Mouse (Mus musculus): ENCODE measurements around the gene Lrrc61.

Gene Lrrc61

DNA sequence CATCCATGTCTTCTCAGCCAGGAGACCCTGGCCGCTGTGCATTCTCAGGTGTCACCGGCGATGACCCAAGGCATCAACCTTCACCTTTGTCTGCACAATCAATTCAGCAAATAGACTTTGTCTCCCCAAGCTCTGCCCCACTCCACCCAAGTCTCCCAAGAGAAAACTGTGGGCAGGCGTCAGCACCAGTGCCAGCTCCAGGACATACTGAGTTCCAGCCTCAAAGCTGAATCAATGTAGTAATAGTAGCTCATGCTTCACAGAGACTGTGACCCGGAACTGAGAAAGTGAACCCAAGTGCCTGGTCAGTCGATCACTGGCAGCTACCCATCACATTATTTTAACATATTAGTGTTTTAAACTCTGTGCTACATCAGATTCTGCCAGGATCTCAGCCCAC is 6.3 kb upstream of the Lrrc61 start:
- DNase-seq: no peak

DNA sequence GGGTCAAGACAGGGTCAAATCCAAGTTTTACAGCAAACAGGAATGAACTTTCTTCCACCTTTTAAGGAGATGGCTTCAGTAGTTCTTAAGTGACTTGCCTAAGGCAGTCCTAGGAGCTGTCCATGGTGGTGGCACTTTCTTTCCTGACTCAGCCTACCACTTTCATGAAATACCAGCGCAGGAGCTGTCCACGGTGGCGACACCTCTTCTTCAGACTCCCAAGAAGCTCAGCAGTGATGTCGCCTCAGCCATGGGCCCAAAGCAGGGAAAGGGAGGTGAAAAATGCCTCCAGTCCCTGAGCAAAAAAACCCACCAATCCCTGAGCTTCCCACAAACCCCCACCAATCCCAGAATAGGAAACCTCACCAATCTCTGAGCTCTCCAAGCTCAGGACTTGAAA is 1.7 kb upstream of the Lrrc61 start:
- DNase-seq: no peak

DNA sequence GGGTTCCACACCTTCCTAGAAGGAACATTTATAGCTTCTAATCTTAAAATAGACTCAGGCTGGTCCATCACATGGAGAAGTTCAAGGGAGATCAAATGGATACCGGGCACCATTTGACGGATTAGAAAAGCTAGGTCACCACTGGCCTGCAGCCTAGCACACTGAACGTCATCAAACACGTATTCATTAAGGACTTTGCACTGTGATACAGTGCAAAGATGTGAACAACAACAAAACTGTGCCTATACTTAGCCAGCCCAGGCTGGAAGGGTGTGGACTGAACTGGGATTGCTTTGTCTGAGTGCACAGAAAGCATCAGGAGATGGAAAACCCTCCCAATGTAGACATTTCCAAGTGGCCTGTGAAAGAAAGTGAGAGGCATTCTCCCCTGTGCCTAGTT is 777 bp upstream of the Lrrc61 start:
- DNase-seq: no peak

DNA sequence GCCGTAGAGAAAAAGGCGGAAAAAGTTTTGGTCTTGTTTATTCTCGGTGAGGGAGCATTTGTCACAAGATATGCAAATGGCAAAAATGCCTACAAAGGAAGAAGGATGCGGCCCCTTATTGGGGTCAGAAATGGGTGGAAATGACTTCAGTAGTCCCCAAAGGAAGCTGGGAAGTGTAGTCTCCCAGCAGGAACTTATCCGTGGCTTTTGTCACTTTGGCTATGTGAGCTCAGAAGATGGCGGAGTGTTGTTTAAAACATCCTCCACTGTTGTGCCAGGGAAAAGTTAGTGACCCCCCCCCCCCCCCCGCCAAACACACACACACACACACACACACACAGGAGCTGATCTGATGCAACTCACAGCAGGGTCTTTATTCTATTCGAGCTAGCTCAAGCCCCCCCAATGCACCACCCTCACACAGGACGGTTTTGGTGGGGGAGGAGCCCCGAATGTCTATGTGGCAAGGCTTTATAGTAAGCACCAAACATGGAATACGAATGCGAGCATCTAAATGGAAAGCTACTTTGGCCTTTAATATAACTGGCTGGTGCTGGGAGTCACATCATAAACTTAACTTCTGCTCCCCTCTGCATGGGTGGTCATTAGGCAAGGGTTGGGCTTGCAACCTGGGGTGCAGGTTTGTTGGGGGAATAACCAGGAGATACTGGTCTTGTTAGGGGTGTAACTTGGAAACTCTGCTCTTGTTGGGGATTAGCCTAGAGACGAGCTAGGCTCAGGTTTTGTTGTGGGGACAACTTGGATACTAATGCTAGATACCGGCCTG is 701 bp downstream of the Lrrc61 start:
- DNase-seq: peak; percentile 68 to 83

DNA sequence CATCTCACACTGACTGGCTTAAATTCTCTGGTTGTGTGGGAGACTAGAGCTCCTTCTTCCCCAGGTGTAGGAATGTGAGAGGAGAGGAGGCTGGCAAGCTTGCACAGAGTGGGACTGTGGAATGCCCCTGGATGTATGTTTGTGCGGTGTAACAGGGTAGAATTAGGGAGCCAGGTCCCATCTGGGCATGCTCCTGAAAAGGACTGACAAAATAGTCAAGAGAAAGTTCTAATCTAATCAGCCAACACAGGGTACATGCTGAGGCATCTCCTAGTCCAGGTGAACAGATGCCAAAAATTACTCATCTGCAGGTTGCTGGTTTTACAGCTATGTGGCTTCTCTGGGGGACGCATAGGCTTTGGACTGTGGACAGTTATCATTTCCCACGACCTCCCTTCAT is 1.4 kb downstream of the Lrrc61 start:
- no peak for DNase-seq

DNA sequence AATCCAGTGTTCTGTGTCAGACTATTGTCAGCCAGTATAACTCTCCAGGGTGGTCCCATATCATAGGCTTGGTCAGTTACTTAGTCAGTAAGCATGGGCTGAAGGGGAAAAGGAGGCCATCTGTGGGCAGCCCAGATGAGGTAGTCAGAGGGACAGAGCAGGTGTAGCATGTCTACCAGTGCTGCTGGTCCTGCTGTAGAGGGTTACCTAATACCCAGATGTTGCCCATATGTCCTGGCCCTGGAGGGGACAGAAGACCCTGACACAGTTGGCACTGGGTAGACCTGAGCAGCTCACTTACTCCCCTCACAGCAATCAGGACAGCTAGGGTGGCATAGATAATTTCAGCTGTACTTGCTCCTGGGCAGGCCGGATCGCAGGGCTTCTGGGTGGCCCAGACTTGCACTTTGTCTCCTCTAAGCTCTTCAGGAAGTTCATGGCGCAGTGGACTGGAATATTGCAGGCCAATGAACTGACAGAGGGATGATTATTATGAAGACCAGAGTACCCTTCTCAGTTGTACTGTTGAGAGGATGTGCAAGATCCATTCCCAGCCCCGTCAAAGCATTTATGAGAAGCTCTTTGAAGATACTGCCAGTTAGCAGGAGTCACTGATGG is 11.2 kb downstream of the Lrrc61 start:
- peak in 1 of 2 experiments; percentile 6 for DNase-seq

DNA sequence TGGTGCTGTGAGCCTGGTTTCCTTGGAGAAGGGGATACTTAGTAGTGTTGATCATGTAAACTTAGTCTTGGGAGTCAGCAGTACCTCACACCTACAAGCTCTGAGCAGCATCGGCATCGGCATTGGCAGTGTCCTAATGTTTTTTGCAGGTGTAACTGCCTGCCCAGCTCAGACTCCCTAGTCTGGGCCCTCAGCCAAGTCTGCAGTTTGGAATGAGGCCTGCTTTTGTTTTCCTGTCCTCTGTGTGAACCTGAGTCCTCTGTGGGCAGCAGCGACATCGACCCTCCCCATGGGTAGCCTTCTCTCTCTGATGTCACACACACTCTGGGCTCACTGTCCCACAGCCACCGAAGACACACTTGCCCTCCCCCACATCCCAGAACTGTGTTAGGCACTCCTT is 11.7 kb downstream of the Lrrc61 start:
- peak; percentile 57 to 62 for DNase-seq

DNA sequence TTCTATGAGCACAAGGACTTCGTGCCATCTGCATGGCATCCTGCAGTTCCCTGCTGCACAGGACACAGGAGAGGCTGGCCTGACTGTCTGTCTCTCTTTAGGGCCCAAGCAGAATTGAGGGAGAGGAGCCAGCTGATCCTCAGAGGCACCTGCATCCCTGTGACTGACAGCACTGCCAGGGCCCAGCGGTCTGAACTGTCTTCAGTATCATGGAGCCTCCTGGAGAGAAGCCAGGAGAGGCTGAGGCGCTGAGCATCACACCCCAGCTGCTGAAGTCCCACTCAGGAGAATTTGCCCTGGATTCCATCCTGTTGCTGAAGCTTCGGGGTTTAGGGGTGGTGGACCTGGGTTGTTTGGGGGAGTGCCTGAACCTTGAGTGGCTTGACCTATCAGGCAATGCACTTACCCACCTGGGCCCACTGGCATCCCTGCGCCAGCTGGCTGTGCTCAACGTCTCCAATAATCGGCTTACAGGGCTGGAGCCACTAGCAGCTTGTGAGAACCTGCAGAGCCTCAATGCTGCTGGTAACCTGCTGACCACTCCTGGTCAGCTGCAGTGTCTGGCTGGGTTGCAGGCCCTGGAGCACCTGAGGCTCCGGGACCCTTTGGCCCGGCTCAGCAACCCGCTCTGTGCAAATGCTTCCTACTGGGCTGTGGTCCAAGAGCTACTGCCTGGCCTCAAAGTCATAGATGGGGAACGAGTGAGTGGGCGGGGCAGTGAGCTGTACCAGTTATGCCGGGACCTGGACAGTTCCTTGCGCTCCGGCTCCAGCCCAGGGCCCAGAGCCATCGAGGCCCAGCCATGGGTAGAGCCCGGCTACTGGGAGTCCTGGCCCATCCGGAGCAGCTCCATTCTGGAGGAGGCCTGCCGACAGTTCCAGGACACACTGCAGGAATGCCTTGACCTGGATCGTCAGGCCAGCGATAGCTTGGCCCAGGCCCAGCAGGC is 13.7 kb downstream of the Lrrc61 start:
- DNase-seq: peak; percentile 53 to 62

DNA sequence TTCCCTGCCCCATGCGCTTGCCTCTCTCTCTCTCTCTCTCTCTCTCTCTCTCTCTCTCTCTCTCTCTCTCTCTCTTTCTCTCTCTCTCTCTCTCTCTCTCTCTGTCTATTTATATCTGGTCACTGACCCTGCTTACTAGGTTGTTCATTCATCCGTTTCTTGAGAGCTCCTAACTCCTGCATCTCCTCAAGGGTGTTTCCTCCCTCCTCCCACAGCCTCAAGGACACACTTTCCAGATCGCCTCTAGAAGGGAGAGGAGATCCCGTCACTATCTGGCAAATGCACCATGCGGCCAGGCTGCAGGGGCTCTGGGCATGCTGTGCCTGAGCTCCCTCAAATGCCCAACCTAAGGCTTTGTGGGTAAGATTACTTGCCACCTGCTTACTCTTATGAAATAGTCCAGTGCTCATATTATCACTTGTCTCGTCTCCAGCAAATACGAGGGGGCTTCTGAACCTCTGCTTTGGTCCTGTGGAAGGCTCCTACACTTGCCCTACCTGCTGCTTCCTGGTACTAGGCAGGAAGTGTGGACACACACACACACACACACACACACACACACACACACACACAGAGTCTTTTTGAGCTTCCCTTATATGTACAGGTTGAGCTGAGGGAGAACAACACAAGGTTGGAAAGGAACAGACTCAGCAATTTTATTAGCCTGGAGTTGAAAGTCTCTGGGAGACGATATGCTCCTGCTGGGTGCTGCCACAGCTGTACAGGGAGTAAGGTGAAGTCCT is 14.6 kb downstream of the Lrrc61 start:
- peak; percentile 30 to 33 for DNase-seq

DNA sequence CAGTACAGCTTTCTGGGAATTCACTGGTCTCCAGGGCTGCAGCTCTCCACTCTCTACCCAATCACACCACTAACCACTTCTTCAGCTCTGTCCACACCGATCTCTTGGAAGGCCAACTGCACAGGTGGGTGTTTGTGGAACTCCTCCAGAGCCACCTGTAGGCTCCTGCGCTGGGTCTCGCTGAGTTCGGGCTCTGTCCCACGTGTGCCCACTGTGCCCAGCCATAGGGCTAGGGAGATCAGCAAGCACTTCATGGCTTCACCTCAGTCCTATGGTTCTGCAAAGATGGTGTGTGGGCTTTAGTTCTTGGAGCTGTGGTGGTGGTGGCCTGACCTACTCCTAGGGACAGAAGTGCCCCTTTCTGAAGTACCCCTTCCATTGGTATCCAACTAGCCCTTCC is 17.4 kb downstream of the Lrrc61 start:
- no peak for DNase-seq

DNA sequence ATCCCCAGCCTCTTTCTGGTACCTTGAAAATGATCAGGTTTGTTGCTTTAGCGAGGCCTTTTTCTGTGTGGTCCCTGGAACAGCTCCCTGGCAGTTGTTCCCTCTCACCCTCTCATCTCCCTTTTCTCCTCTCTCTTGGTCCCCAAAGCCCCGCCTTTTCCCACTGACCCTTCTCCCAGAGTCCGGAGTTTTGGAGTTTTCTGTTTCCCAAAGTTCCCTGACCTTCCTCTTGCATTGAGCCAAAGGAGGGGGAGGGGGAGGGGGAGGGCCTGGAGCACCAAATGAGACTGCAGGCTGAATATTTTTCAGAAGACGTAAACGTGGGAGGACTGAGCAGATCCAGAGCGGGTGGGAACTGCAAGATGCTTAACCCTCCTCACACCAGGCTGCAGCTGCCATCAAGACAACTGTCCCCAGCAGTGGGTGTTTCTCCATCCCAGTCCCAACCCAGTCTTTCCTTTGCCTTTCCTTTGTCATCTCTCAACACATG is 18.0 kb downstream of the Lrrc61 start, which contains the start of gene Rarres2:
Rarres2 (minus strand) TSS at position 218 of the 490 bp plus-strand sequence.
- no peak for DNase-seq

DNA sequence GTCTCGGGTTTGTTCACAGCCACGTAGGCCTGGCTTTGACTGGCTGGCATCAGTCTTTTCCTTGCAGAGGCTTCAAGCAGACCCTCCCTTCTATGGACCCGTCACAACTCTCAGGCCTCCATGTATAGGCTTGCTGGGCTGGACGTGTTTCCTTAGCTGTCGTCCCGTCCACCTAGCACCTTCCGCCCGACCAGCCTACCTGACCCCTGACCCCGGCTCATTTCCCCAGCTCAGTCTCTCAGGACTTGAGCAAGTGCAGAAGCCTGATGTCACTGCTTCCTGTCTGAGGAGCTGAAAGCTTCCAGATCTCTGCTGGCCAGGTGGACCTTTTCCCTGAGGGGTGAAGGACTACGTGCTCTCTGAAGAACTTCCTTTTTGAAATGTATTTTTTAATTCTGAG is 18.7 kb downstream of the Lrrc61 start:
- no peak for DNase-seq

DNA sequence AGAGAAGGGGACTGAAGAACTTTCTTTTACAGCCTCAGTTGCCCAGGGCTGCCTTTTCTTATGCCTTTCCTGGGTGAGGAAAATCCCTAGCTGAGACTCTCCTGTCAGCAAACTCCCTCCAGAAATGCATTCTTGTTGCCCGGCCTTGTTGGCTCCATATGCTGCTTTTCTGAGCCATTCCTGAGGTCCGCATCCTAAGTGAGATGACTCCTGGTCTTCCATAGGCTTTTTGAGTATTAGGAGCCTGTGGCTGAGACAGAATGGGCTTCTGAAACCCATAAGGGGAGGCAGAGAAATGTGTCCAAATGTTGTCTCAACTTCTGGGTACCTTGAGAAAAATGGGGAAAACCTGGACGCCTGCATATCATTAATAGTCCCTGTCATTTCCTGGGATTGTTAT is 19.4 kb downstream of the Lrrc61 start:
- no peak for DNase-seq

DNA sequence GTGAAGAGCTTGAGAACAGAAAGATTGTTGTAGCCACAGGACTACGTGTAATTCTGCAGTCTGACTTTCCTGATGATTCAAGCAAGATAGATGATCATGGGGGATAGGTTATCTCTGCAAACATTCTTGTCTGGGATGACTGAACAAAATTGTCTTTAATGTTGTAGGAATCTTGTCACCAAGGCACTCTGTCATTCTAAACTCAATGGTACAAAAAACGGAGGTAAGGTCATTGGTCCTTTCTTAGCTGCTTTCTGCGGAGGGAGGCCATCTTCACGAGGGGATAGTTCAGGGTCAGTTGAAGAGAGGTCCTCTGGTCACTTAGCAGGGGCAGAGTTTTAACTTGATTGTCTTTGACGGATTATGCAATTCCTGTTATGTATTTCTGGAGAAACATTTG is 24.1 kb downstream of the Lrrc61 start:
- DNase-seq: no peak

DNA sequence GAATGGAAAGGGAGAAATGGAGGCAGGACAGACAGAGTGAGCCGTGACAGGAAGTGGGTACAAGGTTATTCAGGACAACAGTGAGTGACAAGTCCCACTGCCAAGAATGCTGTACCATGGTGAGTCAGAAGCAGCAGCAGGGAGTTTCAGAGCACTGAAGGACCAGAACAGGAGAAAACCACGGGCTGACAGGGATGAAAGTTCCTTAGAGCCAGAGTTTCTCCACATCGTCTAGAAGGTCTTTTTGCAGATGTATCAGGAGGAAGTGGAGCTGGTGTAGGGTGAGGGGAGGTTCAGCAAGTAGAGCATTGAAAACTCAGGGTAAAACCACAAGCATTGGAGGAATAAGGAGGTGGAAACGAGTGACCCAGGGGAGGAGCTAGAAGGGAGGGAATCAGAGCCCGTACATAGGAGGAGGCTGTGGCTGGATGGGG is 24.6 kb downstream of the Lrrc61 start:
- no peak for DNase-seq

DNA sequence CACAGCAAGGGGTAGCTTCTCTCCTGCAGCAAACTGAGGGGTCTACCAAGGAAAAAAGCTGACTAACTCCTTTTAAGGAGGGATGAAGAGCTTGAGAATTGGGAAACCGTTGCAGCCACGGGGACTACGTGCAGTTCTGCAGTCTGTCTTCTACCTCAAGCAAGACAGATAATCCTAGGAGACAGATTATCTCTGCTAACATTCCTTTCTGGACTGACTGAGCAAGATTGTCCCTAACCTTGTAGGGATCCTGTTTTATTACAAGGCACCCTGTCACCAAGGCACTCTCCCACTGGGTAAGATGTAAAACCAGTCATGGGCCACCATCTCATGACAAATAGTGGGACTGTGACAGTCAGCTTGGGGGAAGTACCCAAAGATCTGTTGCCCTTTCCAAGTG is 26.7 kb downstream of the Lrrc61 start:
- no peak for DNase-seq

DNA sequence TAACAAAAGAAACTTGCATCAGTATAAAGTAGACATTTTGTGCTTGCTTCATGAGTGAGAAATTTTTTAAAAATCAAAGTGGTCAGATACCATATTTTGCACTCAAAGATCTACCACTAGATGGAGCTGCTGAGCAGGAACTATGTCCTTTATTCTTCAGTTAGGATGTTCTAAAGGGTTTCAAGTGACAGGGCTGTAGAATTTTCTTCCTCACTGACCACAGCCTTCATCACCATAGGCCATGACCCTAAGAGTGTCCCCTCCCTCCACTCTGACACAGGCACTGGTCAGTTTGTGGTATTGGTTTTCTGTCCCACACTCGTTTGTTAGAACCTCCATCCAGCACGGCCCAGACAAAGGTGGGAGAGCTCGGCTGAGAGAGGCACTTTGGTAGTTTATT is 27.4 kb downstream of the Lrrc61 start:
- peak; percentile 50 to 69 for DNase-seq

DNA sequence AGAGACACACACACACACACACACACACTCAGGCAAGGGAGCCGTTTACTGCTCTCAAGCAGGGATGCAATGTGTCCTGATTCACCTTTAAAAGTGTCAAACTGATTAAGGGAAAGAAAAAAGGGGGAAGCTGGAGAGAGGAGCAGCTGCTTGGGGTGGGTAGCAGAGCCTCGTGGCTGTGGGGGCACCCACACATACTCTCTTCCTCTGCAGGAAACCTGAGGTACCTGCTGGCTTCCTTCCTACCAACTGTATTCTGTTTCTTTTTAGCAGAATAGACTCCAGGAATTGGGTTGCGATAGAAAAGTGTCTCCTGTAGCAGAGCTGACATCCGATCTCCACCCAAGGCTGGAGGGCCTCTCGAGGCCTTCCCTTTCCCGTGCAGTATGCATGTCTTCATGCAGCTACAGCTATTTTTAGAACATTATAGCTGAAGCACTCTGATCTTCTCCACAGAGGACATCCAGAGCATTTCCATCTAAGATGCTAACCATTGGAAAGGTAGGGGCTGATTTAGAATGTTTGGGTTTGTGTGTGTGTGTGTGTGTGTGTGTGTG is 34.7 kb downstream of the Lrrc61 start, which contains the start of gene Gm45021:
Gm45021 (plus strand) TSS at position 417 of the 557 bp plus-strand sequence.
- DNase-seq: no peak

DNA sequence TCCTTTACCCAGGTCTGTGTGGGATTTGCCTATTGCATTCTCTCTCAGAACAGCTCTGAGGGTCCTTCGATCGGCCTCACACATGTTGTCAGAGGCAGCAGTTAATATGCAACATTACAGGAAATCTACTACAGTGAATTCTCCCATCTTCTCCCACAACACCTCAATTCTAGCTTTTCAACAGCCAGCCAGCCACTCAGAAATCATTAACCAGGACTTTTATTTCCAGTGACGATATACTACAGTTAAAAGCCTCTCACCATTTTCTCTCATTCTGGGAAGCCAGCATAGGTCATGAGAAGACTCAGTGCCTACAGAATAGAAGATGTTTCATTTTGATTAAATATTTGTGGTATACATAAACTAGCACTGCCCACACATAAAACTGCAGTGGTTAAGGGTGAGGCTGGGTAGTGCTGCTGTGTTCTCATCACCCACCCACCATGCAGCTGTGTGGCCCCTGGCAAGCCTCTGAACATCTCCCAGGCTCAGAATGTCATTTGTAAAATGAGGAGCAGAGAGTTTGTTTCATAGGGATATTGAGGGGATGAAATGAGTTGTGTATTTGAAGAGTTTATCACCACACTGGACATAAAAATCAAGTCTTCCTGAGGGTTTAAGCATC is 36.7 kb downstream of the Lrrc61 start:
- no peak for DNase-seq

DNA sequence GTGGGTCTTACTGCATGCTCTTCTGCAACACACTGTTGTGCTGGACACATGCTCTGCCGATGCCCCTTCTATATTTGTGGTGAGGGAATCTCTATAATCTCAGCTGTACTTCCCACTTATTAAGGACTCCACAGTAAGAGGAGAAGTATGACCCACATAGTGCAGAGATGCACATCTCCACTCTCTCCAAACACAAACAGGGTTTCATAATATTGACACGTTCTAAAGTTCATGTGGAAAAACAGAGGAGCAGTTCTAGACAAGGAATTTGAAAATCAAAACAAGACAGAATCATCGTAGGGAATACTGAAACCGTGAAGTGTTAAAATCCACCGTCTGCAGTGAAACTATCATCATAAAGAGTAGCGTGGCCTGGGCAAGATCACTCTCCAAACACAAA is 37.3 kb downstream of the Lrrc61 start:
- no peak for DNase-seq

All from cerebellum, adult 18-20 months (tissue).